Mouse (Mus musculus) thymus, postnatal 0 days (tissue): Measurements from ENCODE around the gene Atp13a2. TPM values are rescaled to one million over a fixed set of nuclear protein-coding genes. Genes with fewer than 3 reads are reported as not detected.

ENCODE experiments used
- DNase-seq: peaks from one replicate; pipeline ENCODE4 v3.0.0-alpha.2; 2015; ENCODE audit warnings: low spot score
- polyA plus RNA-seq: library from polyadenylated mRNA; unstranded; fragments of >200 nt; fragmentation: Nextera tagmentation; extraction: Ambion mirVana; gene quantifications from 2 replicates; pipeline ENCODE4 v1.2.1, GENCODE M21; 2015

The Atp13a2 gene
- polyA plus RNA-seq, 1 experiment from 2014 or later: 39.0 TPM

- DNase-seq: no peak
Observed at GRCm38 (mm10) chr4:140993846-140994245, 7.2 kb downstream of the Atp13a2 start.

- no peak for DNase-seq
Observed at GRCm38 (mm10) chr4:140995811-140996210, 9.1 kb downstream of the Atp13a2 start.

- DNase-seq: no peak
Observed at GRCm38 (mm10) chr4:140996812-140997211, 10.1 kb downstream of the Atp13a2 start.

- DNase-seq: no peak
Observed at GRCm38 (mm10) chr4:141005983-141006382, 19.3 kb downstream of the Atp13a2 start.

- DNase-seq: no peak
Observed at GRCm38 (mm10) chr4:141008028-141008427, 21.4 kb downstream of the Atp13a2 start.

GRCm38 (mm10) chr4:141010118-141010517, 23.4 kb downstream of the Atp13a2 start, which contains the start of gene Mfap2:
Gene Mfap2 (plus strand): TSS chr4:141010418.
- no peak for DNase-seq

GRCm38 (mm10) chr4:141010526-141010925, 23.9 kb downstream of the Atp13a2 start:
- no peak for DNase-seq

GRCm38 (mm10) chr4:141010941-141011429, 24.3 kb downstream of the Atp13a2 start:
- DNase-seq: no peak

- DNase-seq: no peak
Observed at GRCm38 (mm10) chr4:141011556-141012328, 25.1 kb downstream of the Atp13a2 start.

GRCm38 (mm10) chr4:141012558-141012957, 25.9 kb downstream of the Atp13a2 start:
- no peak for DNase-seq

- no peak for DNase-seq
Observed at GRCm38 (mm10) chr4:141014114-141014513, 27.4 kb downstream of the Atp13a2 start.

GRCm38 (mm10) chr4:141014856-141015255, 28.2 kb downstream of the Atp13a2 start:
- no peak for DNase-seq

- DNase-seq: no peak
Observed at GRCm38 (mm10) chr4:141015356-141015755, 28.7 kb downstream of the Atp13a2 start.

- DNase-seq: no peak
Observed at GRCm38 (mm10) chr4:141016311-141016710, 29.6 kb downstream of the Atp13a2 start.

GRCm38 (mm10) chr4:141017657-141018436, 31.2 kb downstream of the Atp13a2 start:
- no peak for DNase-seq

GRCm38 (mm10) chr4:141020220-141020619, 33.5 kb downstream of the Atp13a2 start:
- no peak for DNase-seq

- no peak for DNase-seq
Observed at GRCm38 (mm10) chr4:141020811-141021613, 34.3 kb downstream of the Atp13a2 start.

GRCm38 (mm10) chr4:141021614-141021929, 34.9 kb downstream of the Atp13a2 start:
- no peak for DNase-seq

GRCm38 (mm10) chr4:141024052-141024451, 37.4 kb downstream of the Atp13a2 start:
- no peak for DNase-seq

GRCm38 (mm10) chr4:141024992-141025391, 38.3 kb downstream of the Atp13a2 start:
- DNase-seq: no peak

- DNase-seq: no peak
Observed at GRCm38 (mm10) chr4:141030541-141031206, 44.0 kb downstream of the Atp13a2 start.
